Mouse (Mus musculus): ENCODE data around the gene Chkb. TPM values are rescaled to one million over a fixed set of nuclear protein-coding genes. Genes with fewer than 3 reads are reported as not detected.

Gene Chkb
- polyA plus RNA-seq, 1 experiment: 45.7 TPM

- Histone ChIP-seq H3K27me3 (ENCODE audit: control insufficient read depth, insufficient read depth, low read length, poor library complexity, severe bottlenecking) (no peaks in the 10 kb centered on the region), H3K27ac (ENCODE audit: insufficient read depth, low read length) (no peak overlapping the region), H3K4me3 (ENCODE audit: low read depth, low read length) (no peak overlapping the region), H3K9ac (ENCODE audit: low read depth, poor library complexity, severe bottlenecking) (no peak overlapping the region), H3K36me3 (ENCODE audit: control insufficient read depth, insufficient read depth, low read length, poor library complexity, severe bottlenecking) (no peaks in the 10 kb centered on the region), H3K9me3 (replicated peaks; ENCODE audit: control insufficient read depth, insufficient read depth, low read length, poor library complexity, severe bottlenecking) (no peaks in the 10 kb centered on the region), H3K4me1 (ENCODE audit: control insufficient read depth, insufficient read depth, low read length) (no peaks in the 10 kb centered on the region)
- no peak for TF ChIP-seq CTCF (IDR thresholded peaks at IDR 0.05; ENCODE audit: low read depth, low read length)
- no peak for TF ChIP-seq EP300 (IDR thresholded peaks at IDR 0.05; ENCODE audit: insufficient read depth, low read depth, low read length)
- TF ChIP-seq POLR2A (IDR thresholded peaks at IDR 0.05; ENCODE audit: insufficient read depth, low read length): no peak
These were observed 24.7 kb downstream of the Chkb start for GRCm38 (mm10) chr15:89404831-89405623.

GRCm38 (mm10) chr15:89402471-89402870, 27.2 kb downstream of the Chkb start:
- TF ChIP-seq POLR2A (IDR thresholded peaks at IDR 0.05; ENCODE audit: insufficient read depth, low read length) (no peak), EP300 (IDR thresholded peaks at IDR 0.05; ENCODE audit: insufficient read depth, low read depth, low read length) (no peak), CTCF (IDR thresholded peaks at IDR 0.05; ENCODE audit: low read depth, low read length) (no peak)
- H3K4me3 ChIP-seq (ENCODE audit: low read depth, low read length): no peak overlapping the region
- H3K27me3 ChIP-seq (ENCODE audit: control insufficient read depth, insufficient read depth, low read length, poor library complexity, severe bottlenecking): no peaks in the 10 kb centered on the region
- H3K9ac ChIP-seq (ENCODE audit: low read depth, poor library complexity, severe bottlenecking): no peak overlapping the region
- H3K36me3 ChIP-seq (ENCODE audit: control insufficient read depth, insufficient read depth, low read length, poor library complexity, severe bottlenecking): no peaks in the 10 kb centered on the region
- H3K9me3 ChIP-seq (replicated peaks; ENCODE audit: control insufficient read depth, insufficient read depth, low read length, poor library complexity, severe bottlenecking): no peaks in the 10 kb centered on the region
- H3K4me1 ChIP-seq (ENCODE audit: control insufficient read depth, insufficient read depth, low read length): peaks cover 2% of the 10 kb centered on the region
- H3K27ac ChIP-seq (ENCODE audit: insufficient read depth, low read length): no peak overlapping the region

DNA sequence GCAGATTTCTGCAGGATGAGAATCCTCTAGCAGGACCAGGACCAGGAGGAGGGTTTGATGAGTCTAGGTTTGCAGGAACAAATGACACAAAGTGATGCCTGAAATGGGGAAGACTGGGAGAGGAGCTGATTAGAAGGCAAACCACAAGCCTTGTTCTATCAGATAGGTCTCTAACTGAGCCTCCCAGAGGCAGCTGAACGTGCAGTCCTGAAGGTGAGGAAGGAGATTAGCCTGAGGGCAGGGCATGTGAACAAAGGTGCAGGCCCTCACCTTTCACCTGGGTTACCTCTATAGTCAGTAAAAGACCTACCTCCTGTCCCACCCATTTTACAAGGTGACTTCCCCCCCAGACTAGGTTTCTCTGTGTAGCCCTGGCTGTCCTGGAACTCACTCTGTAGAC, 30.0 kb downstream of the Chkb start:
- no peaks in the 10 kb centered on the region for H3K36me3 ChIP-seq (ENCODE audit: control insufficient read depth, insufficient read depth, low read length, poor library complexity, severe bottlenecking)

DNA sequence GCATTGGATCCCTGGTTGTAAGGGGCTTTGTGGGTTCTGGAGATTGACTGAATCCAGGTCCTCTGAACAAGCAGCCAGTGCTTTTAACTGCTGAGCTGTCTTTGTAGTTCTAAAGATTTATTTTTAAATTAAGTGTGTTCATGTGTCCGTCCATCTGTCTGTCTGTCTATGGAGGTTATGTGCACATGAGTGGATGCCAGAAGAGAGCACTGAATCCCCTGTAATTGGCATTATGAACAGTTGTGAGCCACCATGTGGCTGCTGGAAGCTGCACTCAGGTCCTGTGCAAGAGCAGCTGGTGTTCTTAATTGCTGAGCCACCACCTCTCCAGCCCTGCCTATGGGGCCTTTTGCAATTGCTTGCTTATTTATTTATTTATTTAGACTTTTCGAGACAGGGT, 31.6 kb downstream of the Chkb start:
- H3K9me3 ChIP-seq (replicated peaks; ENCODE audit: control insufficient read depth, insufficient read depth, low read length, poor library complexity, severe bottlenecking): no peaks in the 10 kb centered on the region
- no peak overlapping the region for H3K27ac ChIP-seq (ENCODE audit: insufficient read depth, low read length)
- peaks cover 2% of the 10 kb centered on the region for H3K4me1 ChIP-seq (ENCODE audit: control insufficient read depth, insufficient read depth, low read length)
- no peak overlapping the region for H3K4me3 ChIP-seq (ENCODE audit: low read depth, low read length)
- H3K36me3 ChIP-seq (ENCODE audit: control insufficient read depth, insufficient read depth, low read length, poor library complexity, severe bottlenecking): no peaks in the 10 kb centered on the region
- H3K9ac ChIP-seq (ENCODE audit: low read depth, poor library complexity, severe bottlenecking): no peak overlapping the region
- TF ChIP-seq CTCF (IDR thresholded peaks at IDR 0.05; ENCODE audit: low read depth, low read length) (no peak), EP300 (IDR thresholded peaks at IDR 0.05; ENCODE audit: insufficient read depth, low read depth, low read length) (no peak), POLR2A (IDR thresholded peaks at IDR 0.05; ENCODE audit: insufficient read depth, low read length) (no peak)
- no peaks in the 10 kb centered on the region for H3K27me3 ChIP-seq (ENCODE audit: control insufficient read depth, insufficient read depth, low read length, poor library complexity, severe bottlenecking)

More for the DNA sequence above, 30.0 kb downstream of the Chkb start:
- peaks cover 2% of the 10 kb centered on the region for H3K4me1 ChIP-seq (ENCODE audit: control insufficient read depth, insufficient read depth, low read length)
- no peak overlapping the region for H3K4me3 ChIP-seq (ENCODE audit: low read depth, low read length)
- no peak overlapping the region for H3K27ac ChIP-seq (ENCODE audit: insufficient read depth, low read length)
- no peaks in the 10 kb centered on the region for H3K9me3 ChIP-seq (replicated peaks; ENCODE audit: control insufficient read depth, insufficient read depth, low read length, poor library complexity, severe bottlenecking)
- H3K9ac ChIP-seq (ENCODE audit: low read depth, poor library complexity, severe bottlenecking): no peak overlapping the region
- TF ChIP-seq EP300 (IDR thresholded peaks at IDR 0.05; ENCODE audit: insufficient read depth, low read depth, low read length) (peak; percentile 90), POLR2A (IDR thresholded peaks at IDR 0.05; ENCODE audit: insufficient read depth, low read length) (no peak)
- H3K27me3 ChIP-seq (ENCODE audit: control insufficient read depth, insufficient read depth, low read length, poor library complexity, severe bottlenecking): no peaks in the 10 kb centered on the region

GRCm38 (mm10) chr15:89396883-89397282, 32.8 kb downstream of the Chkb start:
- TF ChIP-seq EP300 (IDR thresholded peaks at IDR 0.05; ENCODE audit: insufficient read depth, low read depth, low read length) (no peak), POLR2A (IDR thresholded peaks at IDR 0.05; ENCODE audit: insufficient read depth, low read length) (no peak), CTCF (IDR thresholded peaks at IDR 0.05; ENCODE audit: low read depth, low read length) (no peak)
- no peak overlapping the region for H3K27ac ChIP-seq (ENCODE audit: insufficient read depth, low read length)
- H3K4me1 ChIP-seq (ENCODE audit: control insufficient read depth, insufficient read depth, low read length): peaks cover 2% of the 10 kb centered on the region
- no peaks in the 10 kb centered on the region for H3K36me3 ChIP-seq (ENCODE audit: control insufficient read depth, insufficient read depth, low read length, poor library complexity, severe bottlenecking)
- H3K27me3 ChIP-seq (ENCODE audit: control insufficient read depth, insufficient read depth, low read length, poor library complexity, severe bottlenecking): no peaks in the 10 kb centered on the region
- no peak overlapping the region for H3K4me3 ChIP-seq (ENCODE audit: low read depth, low read length)
- H3K9ac ChIP-seq (ENCODE audit: low read depth, poor library complexity, severe bottlenecking): no peak overlapping the region
- no peaks in the 10 kb centered on the region for H3K9me3 ChIP-seq (replicated peaks; ENCODE audit: control insufficient read depth, insufficient read depth, low read length, poor library complexity, severe bottlenecking)

GRCm38 (mm10) chr15:89390081-89390480, 39.6 kb downstream of the Chkb start:
- H3K27ac ChIP-seq (ENCODE audit: insufficient read depth, low read length): no peak overlapping the region
- TF ChIP-seq CTCF (IDR thresholded peaks at IDR 0.05; ENCODE audit: low read depth, low read length): no peak
- TF ChIP-seq EP300 (IDR thresholded peaks at IDR 0.05; ENCODE audit: insufficient read depth, low read depth, low read length): no peak
- no peak for TF ChIP-seq POLR2A (IDR thresholded peaks at IDR 0.05; ENCODE audit: insufficient read depth, low read length)
- H3K9ac ChIP-seq (ENCODE audit: low read depth, poor library complexity, severe bottlenecking): no peak overlapping the region
- H3K27me3 ChIP-seq (ENCODE audit: control insufficient read depth, insufficient read depth, low read length, poor library complexity, severe bottlenecking): no peaks in the 10 kb centered on the region
- H3K4me1 ChIP-seq (ENCODE audit: control insufficient read depth, insufficient read depth, low read length): no peaks in the 10 kb centered on the region
- no peaks in the 10 kb centered on the region for H3K36me3 ChIP-seq (ENCODE audit: control insufficient read depth, insufficient read depth, low read length, poor library complexity, severe bottlenecking)
- no peak overlapping the region for H3K4me3 ChIP-seq (ENCODE audit: low read depth, low read length)
- H3K9me3 ChIP-seq (replicated peaks; ENCODE audit: control insufficient read depth, insufficient read depth, low read length, poor library complexity, severe bottlenecking): no peaks in the 10 kb centered on the region

Data from ES-Bruce4 (cell line).